Mouse (Mus musculus) olfactory bulb, adult 2 months (tissue): ENCODE measurements at regions not wholly inside any gene's neighbourhood (a gene's known extent, or its start where the extent isn't known, plus 50 kb on each side); places are given as distances from the start of the nearest gene placed in this dataset.

Source experiments
- CTCF ChIP-seq: fragments of 200-500 bp; IDR thresholded peaks from 2 replicates; pipeline ENCODE4 v1.5.1; 2012; ENCODE audit warnings: low read depth, mild to moderate bottlenecking, low read length, moderate library complexity; ENCODE audit not compliant: insufficient read depth
- POLR2A ChIP-seq: fragments of 200-500 bp; IDR thresholded peaks from 2 replicates; pipeline ENCODE4 v1.6.1; 2012; ENCODE audit warnings: mild to moderate bottlenecking, low read depth, low read length, moderate library complexity; ENCODE audit not compliant: insufficient read depth

- no peak for TF ChIP-seq CTCF
- TF ChIP-seq POLR2A, result no peak
These were observed 157.3 kb downstream of the Zfp36l1 start for GRCm38 (mm10) chr12:79955501-79955900.
